Mouse (Mus musculus): ENCODE data around the gene Krt12.

Krt12 gene

GRCm38 (mm10) chr11:99398832-99399231, 23.2 kb downstream of the Krt12 start:
- no peak for DNase-seq (ENCODE audit: low read depth, low spot score)

GRCm38 (mm10) chr11:99398084-99398483, 24.0 kb downstream of the Krt12 start:
- no peak for DNase-seq (ENCODE audit: low read depth, low spot score)

DNA sequence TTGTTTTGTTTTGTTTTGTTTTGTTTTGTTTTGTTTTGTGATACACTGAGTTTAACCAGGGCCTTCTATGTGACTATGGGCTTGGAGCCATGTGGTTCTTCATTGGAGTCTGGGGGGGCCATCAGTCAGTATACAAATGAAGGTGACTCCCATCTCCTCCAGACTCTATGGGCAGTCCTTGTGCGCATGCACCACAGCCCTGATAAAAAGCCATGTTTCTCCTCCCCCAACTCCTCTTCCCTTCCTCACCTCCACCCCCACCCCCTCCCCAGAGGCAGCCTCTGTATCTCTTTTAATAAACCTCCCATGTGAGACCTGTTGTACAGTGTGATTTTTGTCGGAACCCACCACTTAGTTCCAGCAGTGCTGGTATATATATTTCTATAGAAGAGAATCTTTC, 25.4 kb downstream of the Krt12 start:
- no peak for DNase-seq (ENCODE audit: low read depth, low spot score)

DNA sequence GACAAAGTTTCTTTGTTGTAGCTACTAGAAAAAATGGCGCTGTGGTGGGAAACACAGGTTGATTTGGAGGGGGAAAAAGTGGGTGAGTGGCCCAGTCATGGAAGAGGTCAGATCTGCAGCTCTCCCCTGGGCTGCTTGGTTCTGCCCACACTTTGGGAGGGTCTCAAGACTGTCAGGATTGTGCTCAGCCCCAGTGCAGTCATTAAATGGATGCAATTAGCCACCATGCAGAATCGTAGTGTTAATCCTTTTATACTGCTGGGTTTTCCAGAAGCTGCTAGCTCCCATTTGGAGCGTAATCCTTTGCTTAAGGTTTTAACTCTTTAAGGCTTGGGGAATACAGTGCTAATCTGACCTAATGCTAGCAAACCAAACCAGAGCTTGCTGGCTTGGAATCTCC, 26.0 kb downstream of the Krt12 start:
- no peak for DNase-seq (ENCODE audit: low read depth, low spot score)

DNA sequence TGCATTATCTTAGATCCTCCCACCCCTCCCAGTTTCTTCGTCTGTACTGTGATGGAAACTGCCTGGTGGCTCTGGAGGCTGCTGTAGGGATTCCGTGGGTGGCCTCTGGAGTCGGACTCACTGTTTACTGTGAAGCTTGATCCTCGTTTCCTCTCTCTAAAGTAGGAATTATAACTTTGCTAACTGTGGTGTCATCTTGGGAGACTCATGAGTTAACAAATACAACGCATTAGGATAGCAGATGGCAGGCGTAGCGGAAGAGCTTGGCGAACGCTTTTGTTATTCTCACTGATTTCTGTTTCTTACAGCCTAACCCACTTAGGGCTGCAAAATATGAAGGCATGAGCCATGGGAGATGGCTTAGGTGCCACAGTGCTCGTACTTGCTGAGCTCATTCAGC, 29.6 kb downstream of the Krt12 start:
- no peak for DNase-seq (ENCODE audit: low read depth, low spot score)

- no peak for DNase-seq (ENCODE audit: low read depth, low spot score)
Observed at GRCm38 (mm10) chr11:99391375-99391774, 30.7 kb downstream of the Krt12 start.

DNA sequence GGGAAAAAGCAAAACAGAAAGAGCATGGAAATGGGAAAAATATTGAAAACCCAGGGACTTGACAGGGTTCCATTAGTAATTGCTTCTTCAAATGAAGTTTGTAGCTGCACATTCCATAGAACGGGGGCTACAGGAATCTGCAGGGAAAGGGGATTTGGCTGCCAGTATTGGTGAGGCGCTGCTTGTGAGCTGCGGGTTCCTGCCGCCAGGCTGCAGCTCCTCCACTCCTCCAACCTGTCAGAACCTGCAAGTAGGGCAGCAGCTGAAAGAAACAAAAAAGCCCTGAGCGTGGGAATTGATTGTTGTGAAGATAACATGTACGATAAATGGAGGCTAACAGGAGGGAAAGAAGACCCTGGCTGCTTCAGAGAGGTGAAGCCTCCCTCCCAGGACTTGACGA, 31.2 kb downstream of the Krt12 start:
- no peak for DNase-seq (ENCODE audit: low read depth, low spot score)

- no peak for DNase-seq (ENCODE audit: low read depth, low spot score)
Observed at GRCm38 (mm10) chr11:99389264-99389663, 32.8 kb downstream of the Krt12 start, which contains the start of gene Krt10. Gene Krt10 (minus strand): TSS chr11:99389364.

GRCm38 (mm10) chr11:99388661-99389060, 33.4 kb downstream of the Krt12 start:
- DNase-seq (ENCODE audit: low read depth, low spot score): no peak

GRCm38 (mm10) chr11:99385813-99386721, 36.0 kb downstream of the Krt12 start:
- DNase-seq (ENCODE audit: low read depth, low spot score): peak; percentile 53

DNA sequence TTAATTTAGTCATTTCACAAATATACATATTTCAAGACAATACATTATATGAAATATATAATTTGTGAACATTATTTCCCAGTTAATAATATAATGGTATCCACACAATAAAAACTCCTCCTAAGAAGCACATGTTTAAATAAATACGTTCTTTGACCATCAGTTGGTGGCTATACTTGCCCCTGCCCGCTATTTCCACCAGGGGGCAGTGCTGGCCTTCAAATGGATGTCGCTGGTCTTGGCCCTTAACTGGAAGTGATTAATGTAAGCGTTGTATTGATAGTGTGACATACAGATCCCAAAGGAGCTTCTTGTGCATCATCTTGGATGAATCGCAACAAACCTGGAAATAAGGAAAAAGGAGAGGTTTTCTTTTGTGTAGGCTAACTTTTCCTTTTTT, 42.5 kb downstream of the Krt12 start:
- peak; percentile 57 for DNase-seq (ENCODE audit: low read depth, low spot score)

- DNase-seq (ENCODE audit: low read depth, low spot score): no peak
Observed at GRCm38 (mm10) chr11:99374803-99375202, 47.3 kb downstream of the Krt12 start, which contains the start of gene Krt28. Gene Krt28 (minus strand): TSS chr11:99374903.

DNA sequence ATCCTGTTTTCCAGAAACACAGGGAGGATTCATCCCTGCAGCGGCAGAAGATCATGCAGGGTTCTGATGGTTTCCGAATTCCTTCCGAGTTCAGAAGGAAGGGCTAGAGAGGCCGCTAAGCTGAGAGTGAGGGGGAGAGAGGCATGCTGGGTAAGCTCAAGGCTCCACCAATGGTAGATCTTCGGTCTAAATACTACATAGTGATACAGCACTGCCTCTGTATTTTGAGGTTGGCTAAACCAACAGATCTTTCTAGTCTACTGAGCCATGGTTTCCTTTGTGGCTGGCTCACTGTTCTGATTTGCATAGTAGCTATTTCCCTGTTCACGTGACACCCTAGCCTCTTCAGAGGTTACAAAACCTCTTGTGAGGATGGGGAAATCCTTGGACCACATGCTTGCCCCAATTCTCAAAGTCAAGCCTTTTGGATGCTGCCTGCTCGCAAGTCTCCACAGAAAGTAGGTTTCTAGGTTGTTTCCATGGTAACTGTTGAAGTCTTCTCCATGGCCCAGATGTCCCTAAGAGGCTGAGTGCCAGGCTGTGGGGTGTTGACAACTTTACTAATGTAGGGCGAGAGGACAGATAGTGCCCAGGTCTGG, 52.1 kb downstream of the Krt12 start:
- DNase-seq (ENCODE audit: low read depth, low spot score): no peak

- no peak for DNase-seq (ENCODE audit: low read depth, low spot score)
Observed at GRCm38 (mm10) chr11:99369229-99369628, 52.8 kb downstream of the Krt12 start.

DNA sequence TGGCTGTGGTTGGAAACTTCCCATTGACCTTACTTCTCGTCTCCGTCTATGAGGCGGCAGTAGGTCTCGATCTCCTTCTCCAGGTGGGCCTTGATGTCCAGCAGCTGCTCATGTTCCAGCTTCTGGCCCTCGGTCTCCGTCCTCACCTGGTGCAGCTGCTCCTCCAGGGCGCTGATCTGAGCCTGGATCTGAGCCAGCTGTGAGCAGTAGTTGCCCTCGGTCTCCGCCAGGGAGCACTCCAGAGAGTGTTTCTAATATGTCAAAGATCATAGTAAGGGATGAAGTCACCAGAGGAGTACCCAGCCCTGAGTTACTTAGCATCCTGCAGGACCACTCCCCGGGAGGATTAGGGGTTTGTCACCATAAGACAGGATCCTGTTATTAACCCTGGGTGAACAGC, 55.3 kb downstream of the Krt12 start:
- no peak for DNase-seq (ENCODE audit: low read depth, low spot score)

Measured in embryo, embryonic 11.5 days (tissue).